Mouse (Mus musculus): ENCODE data around the gene Ubash3a. TPM values are rescaled to one million over a fixed set of nuclear protein-coding genes. Genes with fewer than 3 reads are reported as not detected.
A peak's percentile ranks its signal among the peaks of the same experiment; 100 is the strongest.

Gene Ubash3a
- polyA plus RNA-seq, 1 experiment from 2014 or later, result 8.3 TPM

GRCm38 (mm10) chr17:31276922-31277918 lies 69.5 kb downstream of the Ubash3a start, which contains the start of gene Rsph1:
Gene Rsph1 (minus strand): TSS chr17:31277383.
- peaks cover 5% of the 10 kb centered on the region; the same call in 1 of the 2 replicates for H3K4me1 ChIP-seq (ENCODE audit: control insufficient read depth, insufficient read depth, low read length)
- no peaks in the 10 kb centered on the region for H3K9me3 ChIP-seq (replicated peaks; ENCODE audit: control insufficient read depth, low read length)
- no peak within 1 kb of the TSS for H3K27ac ChIP-seq (ENCODE audit: low read length)
- H3K27me3 ChIP-seq (ENCODE audit: control insufficient read depth, insufficient read depth, low read length), result no peaks in the 10 kb centered on the region; the same call in 1 of the 2 replicates
- no peaks in the 10 kb centered on the region for H3K36me3 ChIP-seq (ENCODE audit: control insufficient read depth, insufficient read depth)
- 10% methylated on average over 44 of the region's 44 CpGs for WGBS
- H3K4me3 ChIP-seq (ENCODE audit: low read length), result peak within 1 kb of the TSS; percentile 58
- H3K9ac ChIP-seq (ENCODE audit: low read length), result peak within 1 kb of the TSS; percentile 63
- peak; percentile 87 for ATAC-seq (replicated peaks; ENCODE audit: extremely low read depth, insufficient read depth, low FRiP score)
- H3K4me2 ChIP-seq (ENCODE audit: low read depth, low read length), result peak within 1 kb of the TSS; percentile 94

- no peak overlapping the region for H3K4me3 ChIP-seq (ENCODE audit: low read length)
- 61% methylated on average over 4 of the region's 4 CpGs for WGBS
- ATAC-seq (replicated peaks; ENCODE audit: extremely low read depth, insufficient read depth, low FRiP score), result no peak
- no peak overlapping the region for H3K9ac ChIP-seq (ENCODE audit: low read length)
- H3K9me3 ChIP-seq (replicated peaks; ENCODE audit: control insufficient read depth, low read length), result no peaks in the 10 kb centered on the region
- no peak overlapping the region for H3K4me2 ChIP-seq (ENCODE audit: low read depth, low read length)
- H3K27me3 ChIP-seq (ENCODE audit: control insufficient read depth, insufficient read depth, low read length), result no peaks in the 10 kb centered on the region
- H3K27ac ChIP-seq (ENCODE audit: low read length), result no peak overlapping the region
- peaks cover 5% of the 10 kb centered on the region; the same call in 1 of the 2 replicates for H3K4me1 ChIP-seq (ENCODE audit: control insufficient read depth, insufficient read depth, low read length)
- H3K36me3 ChIP-seq (ENCODE audit: control insufficient read depth, insufficient read depth), result no peaks in the 10 kb centered on the region
These were observed 70.3 kb downstream of the Ubash3a start for GRCm38 (mm10) chr17:31277931-31278330.

- no peak for ATAC-seq (replicated peaks; ENCODE audit: extremely low read depth, insufficient read depth, low FRiP score)
- 61% methylated on average over 9 of the region's 9 CpGs for WGBS
- Histone ChIP-seq H3K9me3 (replicated peaks; ENCODE audit: control insufficient read depth, low read length) (no peaks in the 10 kb centered on the region), H3K36me3 (ENCODE audit: control insufficient read depth, insufficient read depth) (no peaks in the 10 kb centered on the region), H3K9ac (ENCODE audit: low read length) (no peak overlapping the region), H3K27me3 (ENCODE audit: control insufficient read depth, insufficient read depth, low read length) (no peaks in the 10 kb centered on the region), H3K4me2 (ENCODE audit: low read depth, low read length) (no peak overlapping the region), H3K4me3 (ENCODE audit: low read length) (no peak overlapping the region), H3K27ac (ENCODE audit: low read length) (no peak overlapping the region), H3K4me1 (ENCODE audit: control insufficient read depth, insufficient read depth, low read length) (peaks cover 5% of the 10 kb centered on the region; the same call in 1 of the 2 replicates)
These were observed 71.9 kb downstream of the Ubash3a start for GRCm38 (mm10) chr17:31279541-31279940.

GRCm38 (mm10) chr17:31280269-31280668 lies 72.6 kb downstream of the Ubash3a start:
- Histone ChIP-seq H3K27ac (ENCODE audit: low read length) (no peak overlapping the region), H3K4me2 (ENCODE audit: low read depth, low read length) (no peak overlapping the region), H3K27me3 (ENCODE audit: control insufficient read depth, insufficient read depth, low read length) (no peaks in the 10 kb centered on the region), H3K36me3 (ENCODE audit: control insufficient read depth, insufficient read depth) (no peaks in the 10 kb centered on the region), H3K4me1 (ENCODE audit: control insufficient read depth, insufficient read depth, low read length) (peaks cover 5% of the 10 kb centered on the region; the same call in 1 of the 2 replicates), H3K9ac (ENCODE audit: low read length) (no peak overlapping the region), H3K4me3 (ENCODE audit: low read length) (no peak overlapping the region), H3K9me3 (replicated peaks; ENCODE audit: control insufficient read depth, low read length) (no peaks in the 10 kb centered on the region)
- 53% methylated on average over 6 of the region's 6 CpGs for WGBS
- ATAC-seq (replicated peaks; ENCODE audit: extremely low read depth, insufficient read depth, low FRiP score), result no peak

- H3K27me3 ChIP-seq (ENCODE audit: control insufficient read depth, insufficient read depth, low read length), result no peaks in the 10 kb centered on the region
- H3K9me3 ChIP-seq (replicated peaks; ENCODE audit: control insufficient read depth, low read length), result no peaks in the 10 kb centered on the region
- no peaks in the 10 kb centered on the region for H3K36me3 ChIP-seq (ENCODE audit: control insufficient read depth, insufficient read depth)
- H3K4me2 ChIP-seq (ENCODE audit: low read depth, low read length), result no peak overlapping the region
- H3K4me1 ChIP-seq (ENCODE audit: control insufficient read depth, insufficient read depth, low read length), result no peaks in the 10 kb centered on the region
- no peak overlapping the region for H3K27ac ChIP-seq (ENCODE audit: low read length)
- ATAC-seq (replicated peaks; ENCODE audit: extremely low read depth, insufficient read depth, low FRiP score), result no peak
- 40% methylated on average over 19 of the region's 19 CpGs for WGBS
- H3K4me3 ChIP-seq (ENCODE audit: low read length), result no peak overlapping the region
- no peak overlapping the region for H3K9ac ChIP-seq (ENCODE audit: low read length)
These were observed 74.4 kb downstream of the Ubash3a start for GRCm38 (mm10) chr17:31281830-31282686.

- Histone ChIP-seq H3K9me3 (replicated peaks; ENCODE audit: control insufficient read depth, low read length) (no peaks in the 10 kb centered on the region), H3K4me1 (ENCODE audit: control insufficient read depth, insufficient read depth, low read length) (no peaks in the 10 kb centered on the region), H3K4me2 (ENCODE audit: low read depth, low read length) (no peak overlapping the region), H3K27me3 (ENCODE audit: control insufficient read depth, insufficient read depth, low read length) (no peaks in the 10 kb centered on the region), H3K36me3 (ENCODE audit: control insufficient read depth, insufficient read depth) (no peaks in the 10 kb centered on the region), H3K4me3 (ENCODE audit: low read length) (no peak overlapping the region), H3K27ac (ENCODE audit: low read length) (no peak overlapping the region), H3K9ac (ENCODE audit: low read length) (no peak overlapping the region)
- WGBS, result 36% methylated on average over 7 of the region's 7 CpGs
- ATAC-seq (replicated peaks; ENCODE audit: extremely low read depth, insufficient read depth, low FRiP score), result no peak
These were observed 75.0 kb downstream of the Ubash3a start for GRCm38 (mm10) chr17:31282687-31283053.

- no peak overlapping the region for H3K4me2 ChIP-seq (ENCODE audit: low read depth, low read length)
- WGBS, result 70% methylated on average over 2 of the region's 2 CpGs
- no peaks in the 10 kb centered on the region for H3K4me1 ChIP-seq (ENCODE audit: control insufficient read depth, insufficient read depth, low read length)
- no peak overlapping the region for H3K4me3 ChIP-seq (ENCODE audit: low read length)
- no peak for ATAC-seq (replicated peaks; ENCODE audit: extremely low read depth, insufficient read depth, low FRiP score)
- no peaks in the 10 kb centered on the region for H3K9me3 ChIP-seq (replicated peaks; ENCODE audit: control insufficient read depth, low read length)
- H3K36me3 ChIP-seq (ENCODE audit: control insufficient read depth, insufficient read depth), result no peaks in the 10 kb centered on the region
- no peak overlapping the region for H3K27ac ChIP-seq (ENCODE audit: low read length)
- H3K27me3 ChIP-seq (ENCODE audit: control insufficient read depth, insufficient read depth, low read length), result no peaks in the 10 kb centered on the region
- H3K9ac ChIP-seq (ENCODE audit: low read length), result no peak overlapping the region
These were observed 78.2 kb downstream of the Ubash3a start for GRCm38 (mm10) chr17:31285867-31286266.

- H3K9ac ChIP-seq (ENCODE audit: low read length), result no peak within 1 kb of the TSS
- H3K36me3 ChIP-seq (ENCODE audit: control insufficient read depth, insufficient read depth), result no peaks in the 10 kb centered on the region
- 97% methylated on average over 1 of the region's 1 CpGs for WGBS
- ATAC-seq (replicated peaks; ENCODE audit: extremely low read depth, insufficient read depth, low FRiP score), result no peak
- H3K4me3 ChIP-seq (ENCODE audit: low read length), result no peak within 1 kb of the TSS
- no peak within 1 kb of the TSS for H3K27ac ChIP-seq (ENCODE audit: low read length)
- no peaks in the 10 kb centered on the region for H3K4me1 ChIP-seq (ENCODE audit: control insufficient read depth, insufficient read depth, low read length)
- H3K9me3 ChIP-seq (replicated peaks; ENCODE audit: control insufficient read depth, low read length), result no peaks in the 10 kb centered on the region
- no peak within 1 kb of the TSS for H3K4me2 ChIP-seq (ENCODE audit: low read depth, low read length)
- no peaks in the 10 kb centered on the region for H3K27me3 ChIP-seq (ENCODE audit: control insufficient read depth, insufficient read depth, low read length)
These were observed 78.8 kb downstream of the Ubash3a start, which contains the start of gene Slc37a1 for GRCm38 (mm10) chr17:31286492-31286891. Gene Slc37a1 (plus strand): TSS chr17:31286792.

All from heart, embryonic 16.5 days (tissue).